Mouse (Mus musculus): ENCODE measurements around the gene Sh3bgrl3.

DNA sequence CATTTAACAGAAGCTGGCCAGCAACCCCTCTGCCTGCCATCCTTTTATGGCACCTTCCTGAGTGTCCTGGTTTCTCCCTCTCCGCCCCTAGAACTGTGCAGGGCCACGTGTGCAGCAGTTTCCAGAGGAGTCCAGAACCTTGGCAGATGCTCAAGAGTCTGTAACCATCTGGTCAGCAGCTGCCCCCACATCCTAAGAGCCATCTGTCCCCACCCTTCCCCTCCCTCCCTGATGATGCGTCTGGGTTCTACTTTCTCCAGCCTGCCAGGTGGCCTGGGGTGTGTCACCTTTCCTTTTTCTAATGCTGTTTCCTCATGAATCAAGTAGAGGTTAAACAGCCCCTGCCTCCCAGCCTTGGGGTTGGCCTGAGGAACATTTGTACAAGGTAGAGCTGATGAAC is 6.3 kb downstream of the Sh3bgrl3 start:
- no peak for TF ChIP-seq POLR2A (IDR thresholded peaks at IDR 0.05; ENCODE audit: insufficient read depth, low read depth, low read length)
- TF ChIP-seq CTCF (IDR thresholded peaks at IDR 0.05; ENCODE audit: insufficient read depth, low read depth, low read length), result no peak

Data from olfactory bulb, adult 2 months (tissue).